Mouse (Mus musculus) cerebellum, adult 2 months (tissue): ENCODE measurements at regions not wholly inside any gene's neighbourhood (a gene's known extent, or its start where the extent isn't known, plus 50 kb on each side); places are given as distances from the start of the nearest gene placed in this dataset.

Source experiments
- CTCF ChIP-seq: fragments of 200-500 bp; IDR thresholded peaks from 2 replicates; pipeline ENCODE4 v1.5.1; 2011; ENCODE audit warnings: low read depth, mild to moderate bottlenecking, control low read depth, low read length, moderate library complexity, borderline replicate concordance; ENCODE audit not compliant: insufficient read depth
- POLR2A ChIP-seq: fragments of 200-500 bp; IDR thresholded peaks from 2 replicates; pipeline ENCODE4 v1.6.1; 2011; ENCODE audit warnings: low read length, control low read depth, borderline replicate concordance; ENCODE audit not compliant: insufficient read depth

GRCm38 (mm10) chr4:114766643-114767393, 54.7 kb upstream of the Gm12830 start:
- TF ChIP-seq POLR2A (no peak), CTCF (no peak)
